Mouse (Mus musculus): ENCODE data around the gene Gps2. TPM values are rescaled to one million over a fixed set of nuclear protein-coding genes. Genes with fewer than 3 reads are reported as not detected.

The Gps2 gene
- polyA plus RNA-seq, 1 experiment from 2014 or later = 70.3 TPM

Small RNA genes lying within 50 kb of the gene (microRNA-seq; reads per million reads assigned to microRNA genes)
- not detected for gene Mir6924

Other genes with a start within 250 kb of the Gps2 start
- gene Cd68, start 247.7 kb upstream of the Gps2 start, polyA plus RNA-seq (2015; fragmentation: Nextera tagmentation; extraction: Ambion mirVana) = 6.4 and 9.7 TPM in 2 replicates
- 477 and 496 TPM in 2 replicates for gene Eif4a1, start 241.5 kb upstream of the Gps2 start, polyA plus RNA-seq (2015; fragmentation: Nextera tagmentation; extraction: Ambion mirVana)
- 94.0 and 98.5 TPM in 2 replicates for gene Senp3, start 231.8 kb upstream of the Gps2 start, polyA plus RNA-seq (2015; fragmentation: Nextera tagmentation; extraction: Ambion mirVana)
- 0.53 and 0.66 TPM in 2 replicates for gene Tnfsf13, start 228.1 kb upstream of the Gps2 start, polyA plus RNA-seq (2015; fragmentation: Nextera tagmentation; extraction: Ambion mirVana)
- 2.3 and 3.0 TPM in 2 replicates for gene Tnfsf12, start 218.0 kb upstream of the Gps2 start, polyA plus RNA-seq (2015; fragmentation: Nextera tagmentation; extraction: Ambion mirVana)
- gene Tnfsfm13, start 217.8 kb upstream of the Gps2 start, polyA plus RNA-seq (2015; fragmentation: Nextera tagmentation; extraction: Ambion mirVana) = 0.60 and 0.87 TPM in 2 replicates
- 13.0 and 15.5 TPM in 2 replicates for gene Polr2a, start 155.3 kb upstream of the Gps2 start, polyA plus RNA-seq (2015; fragmentation: Nextera tagmentation; extraction: Ambion mirVana)
- gene Slc35g3, start 151.9 kb upstream of the Gps2 start, polyA plus RNA-seq (2015; fragmentation: Nextera tagmentation; extraction: Ambion mirVana) = 0.21 and 0.22 TPM in 2 replicates
- gene Zbtb4, start 148.0 kb upstream of the Gps2 start, polyA plus RNA-seq (2015; fragmentation: Nextera tagmentation; extraction: Ambion mirVana) = 4.2 and 5.2 TPM in 2 replicates
- 1.4 and 1.6 TPM in 2 replicates for gene Chrnb1, start 117.9 kb upstream of the Gps2 start, polyA plus RNA-seq (2015; fragmentation: Nextera tagmentation; extraction: Ambion mirVana)
- gene Fgf11, start 112.0 kb upstream of the Gps2 start, polyA plus RNA-seq (2015; fragmentation: Nextera tagmentation; extraction: Ambion mirVana) = 4.1 and 4.5 TPM in 2 replicates
- 0.54 and 0.56 TPM in 2 replicates for gene Tmem102, start 108.3 kb upstream of the Gps2 start, polyA plus RNA-seq (2015; fragmentation: Nextera tagmentation; extraction: Ambion mirVana)
- gene Gm39566, start 98.6 kb upstream of the Gps2 start, polyA plus RNA-seq (2015; fragmentation: Nextera tagmentation; extraction: Ambion mirVana) = not detected in 2 replicates
- gene Spem2, start 95.4 kb upstream of the Gps2 start, polyA plus RNA-seq (2015; fragmentation: Nextera tagmentation; extraction: Ambion mirVana) = not detected in 2 replicates
- 0.24 and 0.68 TPM in 2 replicates for gene Spem1, start 91.7 kb upstream of the Gps2 start, polyA plus RNA-seq (2015; fragmentation: Nextera tagmentation; extraction: Ambion mirVana)
- gene Nlgn2, start 76.1 kb upstream of the Gps2 start, polyA plus RNA-seq (2015; fragmentation: Nextera tagmentation; extraction: Ambion mirVana) = 20.6 and 21.5 TPM in 2 replicates
- gene Tmem256, start 75.4 kb upstream of the Gps2 start, polyA plus RNA-seq (2015; fragmentation: Nextera tagmentation; extraction: Ambion mirVana) = 271 and 312 TPM in 2 replicates
- 46.3 and 48.1 TPM in 2 replicates for gene Plscr3, start 67.5 kb upstream of the Gps2 start, polyA plus RNA-seq (2015; fragmentation: Nextera tagmentation; extraction: Ambion mirVana)
- 0.11 and 0.35 TPM in 2 replicates for gene Tnk1, start 55.2 kb upstream of the Gps2 start, polyA plus RNA-seq (2015; fragmentation: Nextera tagmentation; extraction: Ambion mirVana)
- not detected in 2 replicates for gene Tmem95, start 35.9 kb upstream of the Gps2 start, polyA plus RNA-seq (2015; fragmentation: Nextera tagmentation; extraction: Ambion mirVana)
- gene Kctd11, start 32.5 kb upstream of the Gps2 start, polyA plus RNA-seq (2015; fragmentation: Nextera tagmentation; extraction: Ambion mirVana) = 1.3 and 1.9 TPM in 2 replicates
- gene Acap1, start 18.3 kb upstream of the Gps2 start, polyA plus RNA-seq (2015; fragmentation: Nextera tagmentation; extraction: Ambion mirVana) = 0.26 and 0.42 TPM in 2 replicates
- 6.6 and 7.4 TPM in 2 replicates for gene 2810408A11Rik, start 12.9 kb upstream of the Gps2 start, polyA plus RNA-seq (2015; fragmentation: Nextera tagmentation; extraction: Ambion mirVana)
- gene Neurl4, start 12.8 kb upstream of the Gps2 start, polyA plus RNA-seq (2015; fragmentation: Nextera tagmentation; extraction: Ambion mirVana) = 18.7 and 24.1 TPM in 2 replicates
- gene Eif5a, start 8.1 kb downstream of the Gps2 start, polyA plus RNA-seq (2015; fragmentation: Nextera tagmentation; extraction: Ambion mirVana) = 1,061 and 1,062 TPM in 2 replicates
- 5.1 and 7.2 TPM in 2 replicates for gene Ybx2, start 21.9 kb downstream of the Gps2 start, polyA plus RNA-seq (2015; fragmentation: Nextera tagmentation; extraction: Ambion mirVana)
- gene Slc2a4, start 34.3 kb downstream of the Gps2 start, polyA plus RNA-seq (2015; fragmentation: Nextera tagmentation; extraction: Ambion mirVana) = 3.1 and 3.2 TPM in 2 replicates
- gene Cldn7, start 50.9 kb downstream of the Gps2 start, polyA plus RNA-seq (2015; fragmentation: Nextera tagmentation; extraction: Ambion mirVana) = 0.40 and 0.70 TPM in 2 replicates
- gene Ctdnep1, start 67.3 kb downstream of the Gps2 start, polyA plus RNA-seq (2015; fragmentation: Nextera tagmentation; extraction: Ambion mirVana) = 23.0 and 24.4 TPM in 2 replicates
- gene Elp5, start 68.6 kb downstream of the Gps2 start, polyA plus RNA-seq (2015; fragmentation: Nextera tagmentation; extraction: Ambion mirVana) = 162 and 173 TPM in 2 replicates
- gene Gabarap, start 77.3 kb downstream of the Gps2 start, polyA plus RNA-seq (2015; fragmentation: Nextera tagmentation; extraction: Ambion mirVana) = 527 and 528 TPM in 2 replicates
- 51.2 and 58.6 TPM in 2 replicates for gene Phf23, start 81.9 kb downstream of the Gps2 start, polyA plus RNA-seq (2015; fragmentation: Nextera tagmentation; extraction: Ambion mirVana)
- 21.9 and 26.1 TPM in 2 replicates for gene Dvl2, start 86.7 kb downstream of the Gps2 start, polyA plus RNA-seq (2015; fragmentation: Nextera tagmentation; extraction: Ambion mirVana)
- 56.3 and 61.6 TPM in 2 replicates for gene Acadvl, start 101.5 kb downstream of the Gps2 start, polyA plus RNA-seq (2015; fragmentation: Nextera tagmentation; extraction: Ambion mirVana)
- 23.4 and 30.0 TPM in 2 replicates for gene Dlg4, start 103.1 kb downstream of the Gps2 start, polyA plus RNA-seq (2015; fragmentation: Nextera tagmentation; extraction: Ambion mirVana)
- 2.3 and 3.0 TPM in 2 replicates for gene Asgr1, start 140.2 kb downstream of the Gps2 start, polyA plus RNA-seq (2015; fragmentation: Nextera tagmentation; extraction: Ambion mirVana)
- gene Asgr2, start 178.8 kb downstream of the Gps2 start, polyA plus RNA-seq (2015; fragmentation: Nextera tagmentation; extraction: Ambion mirVana) = not detected in 2 replicates
- gene Mgl2, start 216.4 kb downstream of the Gps2 start, polyA plus RNA-seq (2015; fragmentation: Nextera tagmentation; extraction: Ambion mirVana) = 1.1 and 1.2 TPM in 2 replicates
- 0.48 and 1.1 TPM in 2 replicates for gene Clec10a, start 242.3 kb downstream of the Gps2 start, polyA plus RNA-seq (2015; fragmentation: Nextera tagmentation; extraction: Ambion mirVana)

Measured in midbrain, embryonic 16.5 days (tissue).